Mouse (Mus musculus) lung, adult 2 months (tissue): ENCODE data around the gene Usp39.

Source experiments
- CTCF ChIP-seq: fragments of 200-500 bp; IDR thresholded peaks from 2 replicates; pipeline ENCODE4 v1.5.1; 2011; ENCODE audit warnings: mild to moderate bottlenecking, low read length, control low read depth; ENCODE audit not compliant: insufficient read depth
- POLR2A ChIP-seq: fragments of 200-500 bp; IDR thresholded peaks from 2 replicates; pipeline ENCODE4 v1.6.1; 2011; ENCODE audit warnings: low read depth, mild to moderate bottlenecking, control low read depth, low read length, borderline replicate concordance; ENCODE audit errors: extremely low read depth

DNA sequence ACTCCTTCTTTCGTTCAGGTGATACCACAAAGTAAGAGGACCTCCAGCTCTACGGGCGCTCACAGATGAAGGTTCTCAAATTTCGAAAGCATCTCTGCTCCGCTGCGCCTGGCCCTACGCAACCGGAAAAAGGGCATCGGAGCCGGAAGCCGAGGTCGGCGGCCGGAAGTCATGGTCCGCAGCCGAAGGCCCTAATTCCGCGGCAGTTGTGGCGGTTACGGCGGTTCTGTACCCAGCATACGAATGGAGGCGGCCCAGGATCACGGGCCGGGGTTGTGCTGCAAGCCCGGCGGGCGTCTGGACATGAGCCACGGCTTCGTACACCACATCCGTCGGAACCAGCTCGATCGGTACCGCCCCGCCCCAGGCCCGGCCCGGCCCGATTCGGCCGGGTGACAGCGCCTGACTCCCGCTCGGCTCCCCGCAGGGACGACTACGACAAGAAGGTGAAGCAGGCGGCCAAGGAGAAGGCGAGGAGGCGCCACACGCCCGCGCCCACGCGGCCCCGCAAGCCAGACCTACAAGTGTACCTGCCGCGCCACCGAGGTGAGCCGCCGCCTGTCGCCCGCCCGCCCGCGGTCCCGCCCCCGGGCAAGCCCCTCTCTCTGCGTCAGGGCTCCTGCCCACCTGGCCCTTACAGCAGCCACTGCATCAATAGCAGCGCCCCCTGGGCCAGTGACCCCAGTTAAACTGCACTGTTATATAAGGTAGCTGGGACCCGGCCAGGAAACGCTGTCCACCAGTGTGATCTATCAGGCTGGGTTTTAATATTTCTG, 2.4 kb upstream of the Usp39 start, which contains the start of gene 0610030E20Rik:
- TF ChIP-seq CTCF, result no peak
- peak; percentile 71; the same call in 1 of the 2 replicates for TF ChIP-seq POLR2A
